Mouse (Mus musculus) ES-E14 (cell line): ENCODE data around the gene Abhd14a.

Source experiments
- HCFC1 ChIP-seq: IDR thresholded peaks from 2 replicates; pipeline ENCODE4 v1.6.1; 2012; ENCODE audit warnings: low read length, inconsistent platforms, borderline replicate concordance; ENCODE audit not compliant: insufficient read depth
- MAFK ChIP-seq: IDR thresholded peaks from 2 replicates; pipeline ENCODE4 v1.6.1; 2014; ENCODE audit warnings: mild to moderate bottlenecking, low read depth, low read length, inconsistent platforms; ENCODE audit not compliant: insufficient read depth
- ZC3H11A ChIP-seq: IDR thresholded peaks from 2 replicates; pipeline ENCODE4 v1.6.1; 2012; ENCODE audit warnings: low read depth, mild to moderate bottlenecking, inconsistent platforms, low read length, borderline replicate concordance
- ZNF384 ChIP-seq: IDR thresholded peaks from 2 replicates; pipeline ENCODE4 v1.6.1; 2012; ENCODE audit warnings: low read depth, low read length, inconsistent platforms

- no peak for TF ChIP-seq HCFC1
- no peak for TF ChIP-seq MAFK
- TF ChIP-seq ZNF384 = no peak
- TF ChIP-seq ZC3H11A = no peak
Measured at GRCm38 (mm10) chr9:106436566-106436965, 10.9 kb downstream of the Abhd14a start.
